Mouse (Mus musculus): ENCODE measurements at regions not wholly inside any gene's neighbourhood (a gene's known extent, or its start where the extent isn't known, plus 50 kb on each side); places are given as distances from the start of the nearest gene placed in this dataset.
"Not testable (repeated sequence)": the region's sequence is repeated elsewhere in the genome, so short reads cannot be mapped to it uniquely, and the experiment has no call there.

DNA sequence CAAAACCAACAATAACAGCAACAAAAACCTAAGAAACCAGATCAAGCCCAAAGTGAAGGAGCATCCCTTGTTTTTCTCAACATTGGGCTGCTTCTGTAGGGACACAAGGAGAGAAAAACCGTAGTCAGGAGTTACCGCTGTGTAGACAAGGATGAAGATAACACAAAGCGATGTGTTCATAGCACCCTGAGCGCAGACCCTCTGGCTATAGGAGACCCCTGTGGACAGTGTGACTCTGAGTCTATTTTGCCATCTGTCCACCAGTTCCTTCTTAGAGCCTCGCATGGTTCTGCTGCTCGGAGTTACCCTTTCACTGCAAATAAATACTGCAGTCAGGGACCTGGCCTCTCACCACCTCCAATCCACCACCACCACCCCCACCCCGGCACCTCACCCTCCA is 263.7 kb upstream of the Jarid2 start:
- ATAC-seq (ENCODE audit: insufficient number of reproducible peaks, low FRiP score, low TSS enrichment), result peak; percentile 72; the same call in 1 of the 2 replicates

GRCm38 (mm10) chr13:44468963-44469674 is 260.2 kb upstream of the Jarid2 start:
- ATAC-seq (ENCODE audit: insufficient number of reproducible peaks, low FRiP score, low TSS enrichment), result no peak

DNA sequence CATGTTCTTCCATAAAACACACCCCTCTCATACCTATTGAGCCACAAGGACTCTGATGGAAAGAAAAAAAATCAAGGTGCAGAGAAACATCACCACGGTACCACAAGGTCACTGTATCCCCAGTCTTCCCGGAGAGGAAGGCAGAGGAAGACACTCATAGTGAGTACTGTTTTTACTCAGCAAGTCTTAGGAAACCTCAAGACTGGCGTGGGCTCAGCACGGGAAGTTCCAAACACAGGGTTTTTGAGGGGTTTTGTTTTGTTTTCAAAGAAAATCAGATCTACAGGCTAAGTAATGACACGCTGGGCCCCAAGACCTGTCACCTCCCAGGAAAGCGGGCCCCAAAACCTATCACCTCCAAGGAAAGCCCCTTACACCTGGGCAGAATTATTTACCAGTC is 259.6 kb upstream of the Jarid2 start:
- ATAC-seq (ENCODE audit: insufficient number of reproducible peaks, low FRiP score, low TSS enrichment), result no peak

DNA sequence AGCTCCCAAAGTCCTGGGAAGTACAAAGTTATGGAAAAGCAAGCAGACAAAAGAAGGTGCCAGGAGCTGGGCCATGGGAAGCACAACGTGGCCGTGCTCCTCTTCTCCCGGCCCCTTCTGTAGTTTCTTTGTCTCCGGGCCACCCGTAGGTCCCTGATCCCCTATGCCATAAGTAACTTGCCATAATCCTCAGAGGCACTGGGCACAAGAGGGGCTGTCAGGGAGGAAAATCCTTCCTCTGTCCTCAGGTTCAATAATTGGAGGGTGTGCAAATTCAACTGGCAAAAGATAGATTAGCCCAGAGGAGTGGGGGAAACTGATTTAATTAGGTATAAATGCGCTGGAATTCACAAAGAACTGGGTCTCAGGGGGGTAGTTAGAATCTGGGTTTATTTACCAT is 256.1 kb upstream of the Jarid2 start:
- no peak for ATAC-seq (ENCODE audit: insufficient number of reproducible peaks, low FRiP score, low TSS enrichment)

- ATAC-seq (ENCODE audit: insufficient number of reproducible peaks, low FRiP score, low TSS enrichment), result no peak
Observed at GRCm38 (mm10) chr13:44476901-44477300, 252.4 kb upstream of the Jarid2 start.

DNA sequence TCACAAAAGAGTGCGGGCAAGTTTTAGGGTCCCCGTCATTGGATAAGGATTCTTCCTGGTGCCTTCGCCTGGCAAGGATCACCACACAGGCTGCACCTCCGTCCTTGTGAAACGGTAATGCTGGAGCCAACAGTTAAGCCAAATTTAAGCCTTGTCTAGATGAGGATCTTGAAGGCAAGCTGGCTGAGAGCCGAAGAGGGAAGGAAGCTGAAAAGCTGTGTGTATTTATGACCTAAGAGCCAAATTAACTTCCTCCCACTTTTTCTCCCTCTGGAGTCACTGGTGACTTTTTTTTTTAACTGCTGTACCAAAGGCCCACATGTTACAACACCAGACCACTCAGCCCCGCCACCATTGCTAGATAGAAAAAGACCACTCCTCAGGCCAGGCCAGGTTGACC is 249.1 kb upstream of the Jarid2 start:
- ATAC-seq (ENCODE audit: insufficient number of reproducible peaks, low FRiP score, low TSS enrichment), result no peak

- ATAC-seq (ENCODE audit: insufficient number of reproducible peaks, low FRiP score, low TSS enrichment), result no peak
Observed at GRCm38 (mm10) chr13:44482661-44483060, 246.6 kb upstream of the Jarid2 start.

GRCm38 (mm10) chr13:44484582-44485329 is 244.5 kb upstream of the Jarid2 start:
- peak; percentile 78 for ATAC-seq (ENCODE audit: insufficient number of reproducible peaks, low FRiP score, low TSS enrichment)

- no peak for ATAC-seq (ENCODE audit: insufficient number of reproducible peaks, low FRiP score, low TSS enrichment)
Observed at GRCm38 (mm10) chr13:44490935-44491465, 238.3 kb upstream of the Jarid2 start.

DNA sequence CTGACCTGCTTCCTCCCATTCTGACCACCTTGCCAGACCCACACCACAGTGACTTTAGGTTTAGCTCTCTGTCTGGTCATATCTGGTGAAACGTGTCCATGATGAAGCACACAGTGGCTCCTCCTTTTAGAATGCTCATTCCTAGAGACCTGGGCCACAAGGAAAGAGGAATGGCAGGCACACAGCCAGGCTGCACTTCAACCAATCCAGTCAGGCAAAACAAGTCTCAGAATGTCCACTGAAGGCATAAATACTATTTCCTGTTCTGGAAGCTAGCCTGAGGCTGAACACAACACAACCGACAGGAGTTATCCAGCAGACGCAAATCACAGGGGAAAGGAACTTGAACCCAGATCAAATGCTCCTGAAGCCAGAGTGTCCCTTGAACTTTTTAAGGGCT is 235.4 kb upstream of the Jarid2 start:
- ATAC-seq (ENCODE audit: insufficient number of reproducible peaks, low FRiP score, low TSS enrichment), result no peak

- no peak for ATAC-seq (ENCODE audit: insufficient number of reproducible peaks, low FRiP score, low TSS enrichment)
Observed at GRCm38 (mm10) chr13:44495450-44495849, 233.8 kb upstream of the Jarid2 start.

- peak; percentile 83 for ATAC-seq (ENCODE audit: insufficient number of reproducible peaks, low FRiP score, low TSS enrichment)
Observed at GRCm38 (mm10) chr13:44496596-44496995, 232.7 kb upstream of the Jarid2 start.

GRCm38 (mm10) chr13:44500896-44501295 is 228.4 kb upstream of the Jarid2 start:
- not testable (repeated sequence) for ATAC-seq (ENCODE audit: insufficient number of reproducible peaks, low FRiP score, low TSS enrichment)

GRCm38 (mm10) chr13:44501777-44502321 is 227.4 kb upstream of the Jarid2 start:
- ATAC-seq (ENCODE audit: insufficient number of reproducible peaks, low FRiP score, low TSS enrichment), result peak; percentile 31; the same call in 1 of the 2 replicates

DNA sequence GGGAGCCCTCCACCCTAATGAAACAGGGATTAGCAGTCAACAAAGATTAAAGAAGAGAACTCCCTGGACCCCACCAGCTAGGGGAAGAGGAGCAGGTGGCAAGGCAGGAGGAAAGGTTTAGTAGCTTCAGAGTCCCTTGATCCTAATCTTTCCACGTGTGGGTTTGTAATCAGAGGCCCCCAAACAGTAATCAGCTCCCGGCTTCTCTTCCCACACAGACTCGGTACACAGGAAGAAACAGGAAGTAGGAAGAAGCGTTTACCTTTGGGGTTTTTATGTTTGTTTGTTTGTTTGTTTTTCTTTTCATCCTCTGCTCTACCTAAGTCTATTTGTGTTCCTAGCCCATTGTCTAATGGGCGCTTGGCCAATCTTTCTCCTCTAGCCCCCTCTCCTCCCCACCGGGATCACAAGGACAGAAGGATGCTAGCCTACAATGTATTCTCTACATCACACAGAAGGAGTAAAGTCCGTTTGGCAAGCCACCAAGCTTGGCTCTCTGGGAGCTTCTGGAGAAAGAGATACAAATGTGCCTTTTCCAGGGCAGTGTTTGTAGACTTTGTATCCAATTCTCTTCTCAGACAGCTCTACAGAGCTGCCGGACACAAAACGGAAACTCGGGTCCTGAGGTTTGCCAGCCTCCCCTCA is 226.5 kb upstream of the Jarid2 start:
- no peak for ATAC-seq (ENCODE audit: insufficient number of reproducible peaks, low FRiP score, low TSS enrichment)

DNA sequence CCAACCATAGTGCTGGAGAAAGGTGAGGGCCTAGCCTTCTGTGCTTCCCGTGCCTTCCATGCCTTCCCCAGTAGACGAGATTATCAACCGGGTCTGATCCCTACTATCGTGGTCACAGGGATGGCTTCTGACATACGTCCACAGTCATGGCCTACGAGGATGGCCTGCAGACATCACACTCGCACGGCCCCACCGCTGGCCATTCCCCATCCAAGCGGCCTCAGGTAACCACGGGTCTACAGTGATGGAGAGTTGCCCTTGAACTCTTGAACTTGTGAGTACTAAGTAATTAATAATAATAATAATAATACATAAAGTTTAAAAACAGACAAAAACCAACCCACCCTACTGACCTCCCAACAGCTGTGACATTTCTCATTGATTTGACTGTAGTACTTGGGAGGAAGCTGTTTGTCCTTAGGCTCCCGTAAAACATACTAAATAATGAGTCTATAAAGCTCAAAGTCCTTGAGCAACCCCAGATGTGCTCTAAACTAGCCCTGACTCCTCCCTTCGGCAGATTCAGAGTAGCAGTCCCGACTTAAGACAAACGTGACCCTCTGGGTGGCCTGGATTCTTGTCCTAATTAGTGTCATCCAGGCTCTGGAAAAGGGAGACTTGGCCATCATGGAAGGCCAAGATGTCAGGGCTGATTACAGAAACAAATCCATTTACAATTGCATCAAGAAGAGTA is 225.9 kb upstream of the Jarid2 start:
- no peak for ATAC-seq (ENCODE audit: insufficient number of reproducible peaks, low FRiP score, low TSS enrichment)

DNA sequence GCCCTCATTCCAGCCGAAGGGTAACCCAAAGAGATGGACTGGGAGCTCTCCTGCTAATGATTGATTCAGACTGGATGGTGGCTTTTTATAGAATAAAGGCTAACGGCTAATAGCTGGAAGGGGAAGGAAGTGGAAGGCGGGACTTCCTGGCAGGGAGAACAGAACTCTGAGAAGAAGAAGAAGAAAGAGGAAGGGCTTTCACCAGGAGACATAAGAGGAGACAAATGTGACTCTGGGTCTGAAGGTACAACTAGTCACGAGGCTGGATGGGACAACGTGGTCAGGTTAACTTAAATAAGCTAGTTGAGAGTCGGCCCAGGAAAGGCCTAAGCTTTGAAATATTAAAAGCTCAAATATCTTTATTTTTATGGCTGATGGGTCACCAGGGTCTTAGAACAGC is 224.8 kb upstream of the Jarid2 start:
- no peak for ATAC-seq (ENCODE audit: insufficient number of reproducible peaks, low FRiP score, low TSS enrichment)

- no peak for ATAC-seq (ENCODE audit: insufficient number of reproducible peaks, low FRiP score, low TSS enrichment)
Observed at GRCm38 (mm10) chr13:44506975-44507374, 222.3 kb upstream of the Jarid2 start.

- ATAC-seq (ENCODE audit: insufficient number of reproducible peaks, low FRiP score, low TSS enrichment), result no peak
Observed at GRCm38 (mm10) chr13:44509526-44510159, 219.6 kb upstream of the Jarid2 start.
